Mouse (Mus musculus): Measurements from ENCODE around the gene Pde11a. TPM values are rescaled to one million over a fixed set of nuclear protein-coding genes. Genes with fewer than 3 reads are reported as not detected.
"Not testable (repeated sequence)": the region's sequence is repeated elsewhere in the genome, so short reads cannot be mapped to it uniquely, and the experiment has no call there.

Pde11a gene
- polyA plus RNA-seq, 1 experiment from 2014 or later = 0.18 TPM

DNA sequence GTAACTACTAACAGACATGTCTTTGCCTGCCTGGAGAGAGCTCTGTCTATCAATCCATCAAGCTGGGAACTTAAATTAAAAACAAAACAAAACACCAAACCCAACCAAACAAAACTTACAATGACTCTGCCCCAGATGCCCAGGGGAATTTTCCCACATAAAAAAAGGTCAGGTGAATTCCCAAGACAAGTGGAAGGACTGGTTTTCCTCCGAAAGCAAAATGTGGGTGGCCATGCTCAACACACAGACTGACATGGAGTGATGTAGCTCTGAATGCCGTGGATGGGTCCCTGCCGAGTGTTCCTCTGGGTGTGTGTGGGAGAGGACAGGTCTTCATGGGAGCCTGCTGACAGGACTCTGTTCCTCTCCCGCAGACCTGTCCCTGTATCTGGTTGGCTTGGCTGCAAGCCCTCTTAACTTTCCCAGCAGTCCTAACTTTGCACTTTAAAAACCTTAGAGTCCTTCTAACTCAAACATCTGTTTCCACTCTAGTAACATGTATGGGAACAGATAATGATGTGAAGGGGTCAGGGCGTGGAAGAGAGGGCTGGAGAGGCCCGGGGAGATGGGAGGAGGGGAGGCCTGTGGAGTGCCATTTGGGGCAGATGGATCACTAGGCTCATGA, 346.9 kb downstream of the Pde11a start:
- Histone ChIP-seq H3K9ac (no peak overlapping the region), H3K4me3 (no peak overlapping the region), H3K4me1 (peaks cover 29% of the 10 kb centered on the region), H3K4me2 (replicated peaks) (no peak overlapping the region), H3K36me3 (no peaks in the 10 kb centered on the region), H3K27me3 (no peaks in the 10 kb centered on the region), H3K9me3 (replicated peaks) (no peaks in the 10 kb centered on the region), H3K27ac (peak overlapping the region; percentile 90; the same call in 1 of the 2 replicates)
- no peak for ATAC-seq (ENCODE audit: low FRiP score)
- 34% methylated on average over 6 of the region's 6 CpGs for WGBS

DNA sequence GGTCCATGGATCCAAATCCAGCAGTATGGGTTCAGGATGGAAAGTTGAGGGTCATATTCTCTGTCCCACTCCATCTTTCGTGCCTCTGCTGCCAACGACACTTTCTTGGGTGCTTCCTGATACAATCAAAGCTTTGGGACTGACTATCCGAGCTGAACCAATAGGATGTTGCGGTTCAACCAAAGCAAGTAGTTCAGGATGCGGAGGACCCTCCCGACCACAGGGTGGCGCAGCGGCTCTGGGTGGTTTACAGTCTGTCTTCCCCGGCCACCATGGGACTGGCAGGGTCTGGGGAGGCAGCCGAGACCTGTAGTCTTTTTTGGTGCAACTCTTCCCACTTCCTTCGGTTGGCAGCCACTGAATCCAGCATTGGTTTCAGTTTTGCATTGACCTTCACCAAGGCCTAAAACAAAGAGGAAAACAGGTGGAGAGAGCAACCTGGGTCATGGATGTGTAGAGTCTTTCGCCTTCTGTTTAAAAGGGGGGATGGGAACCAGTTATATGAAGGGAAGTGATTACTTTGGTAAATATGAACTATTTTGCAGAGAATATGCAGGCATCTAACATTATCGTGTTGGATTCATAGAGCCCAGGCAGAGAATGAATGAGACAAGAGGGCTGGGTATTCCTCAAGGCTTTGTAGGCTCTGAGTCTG, 347.6 kb downstream of the Pde11a start:
- H3K36me3 ChIP-seq = no peaks in the 10 kb centered on the region
- no peak overlapping the region for H3K4me3 ChIP-seq
- H3K27me3 ChIP-seq = no peaks in the 10 kb centered on the region
- peak overlapping the region; percentile 90; the same call in 1 of the 2 replicates for H3K27ac ChIP-seq
- WGBS = 40% methylated on average over 13 of the region's 13 CpGs
- no peaks in the 10 kb centered on the region for H3K9me3 ChIP-seq (replicated peaks)
- ATAC-seq (ENCODE audit: low FRiP score) = no peak
- peaks cover 34% of the 10 kb centered on the region for H3K4me1 ChIP-seq
- no peak overlapping the region for H3K9ac ChIP-seq
- no peak overlapping the region for H3K4me2 ChIP-seq (replicated peaks)

DNA sequence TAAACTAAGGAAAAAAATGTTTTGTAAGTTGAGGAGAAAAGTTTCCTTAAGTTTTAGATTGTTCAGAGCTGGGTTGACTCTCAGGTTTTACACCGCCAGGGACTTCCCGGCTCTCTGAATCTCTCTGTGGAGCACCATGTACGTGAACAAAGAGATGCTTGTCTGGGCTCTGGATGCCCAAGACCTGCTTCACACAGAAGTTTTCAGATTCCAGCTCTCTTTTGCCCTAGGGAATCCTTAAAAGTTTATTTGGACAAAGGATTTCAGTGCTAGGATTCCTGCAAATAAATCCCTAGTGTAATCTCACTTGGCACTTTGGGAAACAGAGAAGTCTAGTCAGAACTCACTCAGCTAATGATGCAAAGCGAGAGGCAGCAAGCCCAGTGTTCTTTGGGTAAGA, 348.9 kb downstream of the Pde11a start:
- H3K4me1 ChIP-seq = peaks cover 37% of the 10 kb centered on the region
- H3K9ac ChIP-seq = no peak overlapping the region
- H3K27me3 ChIP-seq = no peaks in the 10 kb centered on the region
- H3K27ac ChIP-seq = peak overlapping the region; percentile 90
- H3K36me3 ChIP-seq = no peaks in the 10 kb centered on the region
- no peaks in the 10 kb centered on the region for H3K9me3 ChIP-seq (replicated peaks)
- no peak for ATAC-seq (ENCODE audit: low FRiP score)
- WGBS = 48% methylated on average over 4 of the region's 4 CpGs
- no peak overlapping the region for H3K4me3 ChIP-seq
- H3K4me2 ChIP-seq (replicated peaks) = no peak overlapping the region

DNA sequence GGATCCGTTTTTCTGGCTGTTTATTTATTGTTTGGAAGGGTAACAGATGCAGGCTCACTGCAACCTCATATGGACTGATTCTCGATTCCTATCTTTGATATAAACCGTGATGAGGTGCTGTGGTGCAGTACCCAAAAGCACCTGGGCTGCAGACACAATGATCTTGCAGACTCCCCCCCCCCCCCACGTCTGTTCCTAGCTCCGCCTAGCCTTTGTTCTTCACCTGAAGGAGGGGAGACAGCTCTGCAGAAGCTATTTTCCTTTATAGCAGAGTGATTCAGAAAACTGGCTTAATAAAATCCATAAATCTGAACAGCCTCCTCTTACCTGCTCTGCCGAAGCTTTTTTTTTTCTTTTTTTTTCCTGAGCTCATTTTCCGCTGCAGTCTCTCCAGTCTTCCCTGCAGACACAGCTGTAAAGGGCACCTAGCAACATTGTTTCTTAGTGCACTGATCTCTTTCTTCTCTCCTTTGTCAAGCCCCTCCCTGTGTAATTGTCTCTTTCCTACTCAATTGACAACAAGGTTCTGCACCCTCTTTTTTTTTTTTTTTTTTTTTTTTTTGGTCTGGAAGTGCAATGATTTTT, 349.7 kb downstream of the Pde11a start:
- Histone ChIP-seq H3K4me3 (no peak overlapping the region), H3K27me3 (no peaks in the 10 kb centered on the region), H3K9ac (peak overlapping the region; percentile 35; the same call in 1 of the 2 replicates), H3K27ac (peak overlapping the region; percentile 90), H3K4me2 (replicated peaks) (peak overlapping the region; percentile 27; the same call in 1 of the 2 replicates), H3K4me1 (peaks cover 37% of the 10 kb centered on the region), H3K9me3 (replicated peaks) (no peaks in the 10 kb centered on the region), H3K36me3 (no peaks in the 10 kb centered on the region)
- 30% methylated on average over 7 of the region's 7 CpGs for WGBS
- ATAC-seq (ENCODE audit: low FRiP score) = no peak; the same call in 1 of the 2 replicates

DNA sequence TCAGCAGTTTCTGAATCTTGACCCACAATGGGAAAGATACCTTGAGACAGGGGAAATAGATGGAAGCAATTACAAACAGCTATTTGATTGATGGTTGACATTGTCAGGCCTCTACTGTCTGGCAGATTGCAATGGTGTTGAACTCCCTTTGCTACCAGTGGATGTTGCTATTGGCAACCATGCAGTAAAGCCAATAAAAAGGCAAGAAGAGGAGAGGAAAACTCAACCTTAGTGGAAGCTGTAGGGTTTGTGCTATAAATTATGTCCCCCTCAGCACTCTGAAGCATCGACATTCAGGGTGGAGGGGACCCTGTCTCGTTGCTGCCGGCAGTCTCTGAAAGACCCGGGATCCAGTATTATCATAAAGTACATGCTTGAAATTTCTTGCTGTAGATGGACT, 350.2 kb downstream of the Pde11a start:
- ATAC-seq (ENCODE audit: low FRiP score) = peak; percentile 62
- Histone ChIP-seq H3K9me3 (replicated peaks) (no peaks in the 10 kb centered on the region), H3K36me3 (no peaks in the 10 kb centered on the region), H3K27me3 (no peaks in the 10 kb centered on the region), H3K4me2 (replicated peaks) (peak overlapping the region; percentile 27; the same call in 1 of the 2 replicates), H3K9ac (peak overlapping the region; percentile 35; the same call in 1 of the 2 replicates), H3K27ac (peak overlapping the region; percentile 90), H3K4me1 (peaks cover 35% of the 10 kb centered on the region), H3K4me3 (no peak overlapping the region)
- 37% methylated on average over 4 of the region's 4 CpGs for WGBS

DNA sequence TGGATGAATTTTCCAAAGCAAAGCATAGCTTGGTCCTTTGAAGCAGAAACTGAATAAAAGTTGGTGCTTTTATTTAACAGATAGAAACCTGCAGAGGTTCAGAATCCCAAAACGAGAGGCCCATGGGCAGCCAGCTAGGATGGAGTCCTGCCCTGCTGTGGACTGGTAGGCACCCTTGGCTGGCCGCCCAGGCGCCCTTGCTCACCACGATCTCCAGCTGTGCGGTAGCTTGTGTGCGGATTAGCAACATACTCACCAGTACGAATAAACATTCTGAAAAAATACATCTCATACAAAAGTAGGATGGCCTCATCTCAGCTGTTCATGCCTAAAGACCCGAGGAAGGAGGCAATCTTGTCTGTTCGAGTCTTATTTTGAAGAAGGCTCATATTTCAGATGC, 350.8 kb downstream of the Pde11a start:
- Histone ChIP-seq H3K9ac (no peak overlapping the region), H3K36me3 (no peaks in the 10 kb centered on the region), H3K27me3 (no peaks in the 10 kb centered on the region), H3K27ac (peak overlapping the region; percentile 90), H3K4me2 (replicated peaks) (no peak overlapping the region), H3K4me3 (no peak overlapping the region), H3K9me3 (replicated peaks) (no peaks in the 10 kb centered on the region), H3K4me1 (peaks cover 31% of the 10 kb centered on the region)
- WGBS = 68% methylated on average over 9 of the region's 9 CpGs
- ATAC-seq (ENCODE audit: low FRiP score) = no peak

DNA sequence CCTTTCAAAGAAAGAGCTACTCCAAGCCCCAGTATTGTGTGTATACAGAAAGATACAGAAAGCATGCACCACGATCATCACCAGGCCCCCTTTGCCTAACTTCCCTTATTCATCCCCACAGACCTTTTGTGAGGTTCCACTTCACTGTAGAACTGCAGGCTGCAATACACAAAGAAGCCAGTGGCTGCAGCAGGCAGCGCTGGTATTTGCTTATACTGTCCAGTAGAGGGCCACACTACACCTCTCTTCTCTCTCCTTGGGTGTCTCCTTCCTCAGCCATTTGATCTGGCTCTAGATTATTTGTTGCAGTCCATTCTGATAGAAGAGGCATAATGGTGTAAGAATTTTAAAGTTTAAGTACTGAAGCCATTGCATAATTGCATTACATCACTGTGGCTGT, 353.4 kb downstream of the Pde11a start:
- Histone ChIP-seq H3K4me2 (replicated peaks) (no peak overlapping the region), H3K27me3 (no peaks in the 10 kb centered on the region), H3K27ac (peak overlapping the region; percentile 68), H3K4me3 (no peak overlapping the region), H3K9me3 (replicated peaks) (no peaks in the 10 kb centered on the region), H3K9ac (0 out of 2 replicates have a peak overlapping the region, but pooled peaks have one; percentile 6), H3K36me3 (no peaks in the 10 kb centered on the region), H3K4me1 (peaks cover 23% of the 10 kb centered on the region)
- WGBS = 9% methylated on average over 2 of the region's 2 CpGs
- ATAC-seq (ENCODE audit: low FRiP score) = peak; percentile 59; the same call in 1 of the 2 replicates

DNA sequence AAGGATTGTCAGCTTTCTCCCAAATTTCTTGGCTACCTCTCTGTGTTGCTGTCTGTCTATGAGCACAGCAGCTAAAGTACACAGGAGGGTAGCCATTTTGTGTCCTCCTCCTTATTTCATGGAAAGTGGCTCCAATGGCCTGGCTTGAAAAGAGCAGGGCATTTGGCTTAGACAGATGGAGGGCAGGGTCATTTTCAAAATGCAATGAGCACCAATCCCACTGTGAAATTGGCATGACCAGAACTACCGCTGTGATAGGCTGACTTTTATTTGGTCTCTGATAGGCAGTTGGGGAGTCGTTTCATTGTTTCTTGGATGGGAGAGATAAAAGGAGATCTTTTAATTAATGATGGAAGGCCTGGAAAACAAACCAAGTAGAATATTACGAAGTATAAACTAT, 354.7 kb downstream of the Pde11a start:
- Histone ChIP-seq H3K27ac (no peak overlapping the region), H3K27me3 (no peaks in the 10 kb centered on the region), H3K4me2 (replicated peaks) (no peak overlapping the region), H3K4me3 (no peak overlapping the region), H3K4me1 (peaks cover 20% of the 10 kb centered on the region), H3K9ac (no peak overlapping the region), H3K36me3 (no peaks in the 10 kb centered on the region), H3K9me3 (replicated peaks) (no peaks in the 10 kb centered on the region)
- 75% methylated on average over 3 of the region's 3 CpGs for WGBS
- no peak for ATAC-seq (ENCODE audit: low FRiP score)

DNA sequence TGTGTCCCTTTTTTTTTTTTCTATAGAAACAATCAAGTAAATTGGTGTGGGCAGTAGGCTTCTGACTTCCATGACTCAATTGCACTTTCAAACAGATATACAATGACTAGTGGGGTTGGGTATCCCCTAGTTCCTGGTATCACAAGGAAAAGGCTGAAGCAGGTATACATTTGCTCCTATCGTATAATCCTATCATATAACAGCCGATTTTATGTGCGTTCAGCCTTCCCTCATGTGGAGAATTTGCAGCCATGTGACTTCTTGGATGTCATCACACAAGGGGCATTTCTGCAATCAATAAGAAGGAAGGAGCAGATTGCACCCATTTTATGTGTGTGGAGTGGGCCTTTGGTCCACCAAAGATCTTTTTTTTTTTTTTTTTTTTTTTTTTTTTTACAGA, 355.5 kb downstream of the Pde11a start:
- Histone ChIP-seq H3K9me3 (replicated peaks) (no peaks in the 10 kb centered on the region), H3K4me2 (replicated peaks) (no peak overlapping the region), H3K9ac (no peak overlapping the region), H3K4me3 (no peak overlapping the region), H3K27me3 (no peaks in the 10 kb centered on the region), H3K27ac (no peak overlapping the region), H3K36me3 (no peaks in the 10 kb centered on the region), H3K4me1 (peaks cover 13% of the 10 kb centered on the region)
- ATAC-seq (ENCODE audit: low FRiP score) = no peak
- WGBS = 95% methylated on average over 3 of the region's 3 CpGs

DNA sequence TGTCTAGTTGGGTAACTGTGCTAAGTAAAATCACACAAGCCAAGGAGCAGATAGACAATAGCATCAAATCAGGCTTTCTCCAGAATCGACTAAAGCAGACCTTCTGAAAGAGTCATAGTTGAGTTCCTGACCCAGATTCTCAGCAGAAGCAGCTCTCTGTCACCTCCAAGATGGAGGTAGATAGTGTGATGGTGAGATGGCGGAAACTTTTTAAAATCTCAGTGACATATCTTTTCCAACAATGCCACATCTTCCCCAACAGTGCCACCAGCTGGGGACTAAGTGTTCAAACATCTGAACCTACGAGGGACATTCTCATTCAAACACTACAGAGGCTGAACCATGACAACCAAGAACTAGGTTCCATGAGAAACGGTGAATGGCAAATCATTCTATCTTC, 355.9 kb downstream of the Pde11a start:
- no peaks in the 10 kb centered on the region for H3K27me3 ChIP-seq
- H3K36me3 ChIP-seq = no peaks in the 10 kb centered on the region
- H3K27ac ChIP-seq = no peak overlapping the region
- H3K4me1 ChIP-seq = peaks cover 8% of the 10 kb centered on the region
- ATAC-seq (ENCODE audit: low FRiP score) = no peak
- no peak overlapping the region for H3K4me3 ChIP-seq
- no peak overlapping the region for H3K4me2 ChIP-seq (replicated peaks)
- H3K9ac ChIP-seq = no peak overlapping the region
- WGBS = 97% methylated on average over 4 of the region's 4 CpGs
- no peaks in the 10 kb centered on the region for H3K9me3 ChIP-seq (replicated peaks)

DNA sequence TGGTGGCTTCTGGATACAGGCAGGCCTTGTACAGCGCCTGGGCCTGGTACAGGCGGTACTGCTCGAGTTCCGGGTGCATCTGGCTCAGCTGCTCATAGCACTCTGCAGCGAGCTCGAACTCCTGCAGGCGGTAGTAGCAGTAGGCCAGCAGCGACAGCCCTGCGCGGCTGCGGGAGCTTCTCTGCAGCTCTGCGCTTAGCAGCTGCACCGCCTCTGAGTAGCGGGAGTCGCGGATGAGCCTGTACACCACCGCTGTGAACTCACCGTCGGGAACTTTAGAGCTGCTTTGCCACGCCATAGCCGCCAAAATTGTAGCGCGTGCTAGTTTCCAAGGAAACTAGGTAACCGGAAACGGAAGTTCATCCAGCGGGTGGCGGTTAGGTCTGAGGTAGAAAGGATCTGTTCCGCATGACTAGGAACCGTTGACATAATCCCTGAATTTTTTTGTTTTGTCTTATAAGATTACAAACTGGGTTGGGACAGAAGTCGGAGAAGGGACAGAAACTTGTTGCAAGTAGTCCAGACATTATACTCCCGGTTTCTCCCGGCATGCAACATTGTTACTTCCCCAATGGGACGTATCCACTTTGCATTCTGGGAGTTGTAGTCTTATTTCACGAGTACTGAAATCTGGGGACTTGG, 357.0 kb downstream of the Pde11a start, which contains the start of gene Ttc30a1:
Gene Ttc30a1 (minus strand): TSS at position 528 of the 642 bp plus-strand sequence.
- 4% methylated on average over 33 of the region's 34 CpGs for WGBS
- Histone ChIP-seq H3K4me3 (peak within 1 kb of the TSS; percentile 45), H3K4me2 (replicated peaks) (peak within 1 kb of the TSS; percentile 64), H3K9ac (peak within 1 kb of the TSS; percentile 53)
- H3K36me3 ChIP-seq; H3K4me1 ChIP-seq; H3K9me3 ChIP-seq (replicated peaks); H3K27me3 ChIP-seq; H3K27ac ChIP-seq: not testable (repeated sequence)
- ATAC-seq (ENCODE audit: low FRiP score) = peak; percentile 71

DNA sequence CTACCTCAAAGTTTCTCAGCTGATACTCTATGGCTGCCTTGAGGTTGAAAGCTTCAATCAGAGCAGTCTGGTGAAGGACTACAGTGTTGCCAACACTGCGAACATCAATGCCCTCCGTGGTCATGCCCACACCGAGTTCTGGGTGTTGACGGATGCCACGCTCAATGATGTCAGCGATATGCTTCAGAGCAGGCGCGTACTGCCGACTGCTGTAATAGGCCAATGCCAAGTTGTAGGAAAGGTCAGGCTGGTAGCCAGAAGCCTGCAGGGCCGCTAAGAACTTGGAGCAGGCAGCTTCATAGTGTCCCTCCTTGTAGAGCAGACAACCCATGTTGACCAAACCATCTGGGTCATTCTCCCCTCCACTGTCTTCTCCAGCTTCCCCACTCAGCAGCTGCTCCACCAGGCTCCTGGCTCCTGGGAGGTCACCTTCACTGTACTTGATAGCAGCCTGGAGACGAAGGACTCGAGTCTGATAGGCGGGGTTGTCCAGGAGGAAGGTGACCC, 357.6 kb downstream of the Pde11a start:
- not testable (repeated sequence) for H3K9me3 ChIP-seq (replicated peaks); H3K27ac ChIP-seq; H3K4me1 ChIP-seq; H3K36me3 ChIP-seq; H3K9ac ChIP-seq; H3K27me3 ChIP-seq; ATAC-seq (ENCODE audit: low FRiP score)
- WGBS = 95% methylated on average over 13 of the region's 13 CpGs
- Histone ChIP-seq H3K4me3 (peak overlapping the region; percentile 45), H3K4me2 (replicated peaks) (peak overlapping the region; percentile 64)

All from hindbrain, embryonic 12.5 days (tissue).